Mouse (Mus musculus) gastrocnemius, adult 18-20 months (tissue): ENCODE data around the gene Lrrc74b. TPM values are rescaled to one million over a fixed set of nuclear protein-coding genes. Genes with fewer than 3 reads are reported as not detected.
"Not testable (repeated sequence)": the region's sequence is repeated elsewhere in the genome, so short reads cannot be mapped to it uniquely, and the experiment has no call there.

Experiments
- DNase-seq: peaks from one replicate; pipeline ENCODE4 v3.0.0; 2021; ENCODE audit warnings: low spot score
- long read RNA-seq, 2 experiments: library from polyadenylated mRNA; stranded (forward); transcript quantifications; one replicate each; pipeline ENCODE4 v2.0.0; 2021
- total RNA-seq, 2 experiments: library from RNA; stranded (reverse); gene quantifications; 2 replicates each; pipeline ENCODE4 v1.2.3; 2021

Lrrc74b gene
- total RNA-seq, result 1 to 10 TPM; 1.7 to 2.4 TPM
- long read RNA-seq, experiment 1, result 0 reads
- long read RNA-seq, experiment 2, partial matches to known transcripts, result 2 of 3 reads
- long read RNA-seq, experiment 2, other reads (novel, unspliced or antisense), result 1 of 3 reads

DNA sequence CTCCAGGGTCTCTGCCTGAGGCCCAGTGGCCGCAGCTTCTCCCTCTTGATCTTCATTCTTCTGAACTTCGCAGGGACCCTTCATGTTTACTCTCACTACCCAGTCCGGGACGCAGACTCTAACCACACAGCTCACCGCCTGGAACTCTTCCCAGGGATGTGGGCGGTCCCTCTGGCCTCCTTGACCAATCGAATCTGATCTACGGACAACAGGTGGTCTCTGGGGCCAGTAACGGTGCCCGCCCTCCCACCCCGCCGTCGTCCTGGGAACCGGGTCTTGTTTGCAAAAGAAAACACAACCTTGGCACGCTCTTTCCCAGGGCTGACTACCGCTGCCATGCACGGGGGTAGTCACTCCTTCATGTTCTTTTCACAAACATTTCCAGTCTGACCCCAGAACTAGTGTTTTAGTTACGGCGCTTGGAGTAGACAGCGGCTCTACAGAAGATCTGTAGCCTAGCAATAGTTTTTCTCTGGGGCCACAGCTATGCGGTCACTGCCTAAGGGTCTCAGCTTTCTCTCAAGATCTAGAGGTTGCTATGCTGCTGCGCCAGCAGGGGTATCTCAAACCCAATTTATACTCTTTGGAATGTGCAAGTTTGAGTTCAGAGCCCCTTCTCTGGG is at the start of gene Lrrc74b:
Gene Lrrc74b (minus strand): TSS at position 120 of the 623 bp plus-strand sequence.
- DNase-seq, result peak; percentile 86

GRCm38 (mm10) chr16:17605684-17606083 is 44.6 kb upstream of the Lrrc74b start:
- DNase-seq, result no peak

- no peak for DNase-seq
These were observed 43.9 kb upstream of the Lrrc74b start for GRCm38 (mm10) chr16:17604941-17605340.

DNA sequence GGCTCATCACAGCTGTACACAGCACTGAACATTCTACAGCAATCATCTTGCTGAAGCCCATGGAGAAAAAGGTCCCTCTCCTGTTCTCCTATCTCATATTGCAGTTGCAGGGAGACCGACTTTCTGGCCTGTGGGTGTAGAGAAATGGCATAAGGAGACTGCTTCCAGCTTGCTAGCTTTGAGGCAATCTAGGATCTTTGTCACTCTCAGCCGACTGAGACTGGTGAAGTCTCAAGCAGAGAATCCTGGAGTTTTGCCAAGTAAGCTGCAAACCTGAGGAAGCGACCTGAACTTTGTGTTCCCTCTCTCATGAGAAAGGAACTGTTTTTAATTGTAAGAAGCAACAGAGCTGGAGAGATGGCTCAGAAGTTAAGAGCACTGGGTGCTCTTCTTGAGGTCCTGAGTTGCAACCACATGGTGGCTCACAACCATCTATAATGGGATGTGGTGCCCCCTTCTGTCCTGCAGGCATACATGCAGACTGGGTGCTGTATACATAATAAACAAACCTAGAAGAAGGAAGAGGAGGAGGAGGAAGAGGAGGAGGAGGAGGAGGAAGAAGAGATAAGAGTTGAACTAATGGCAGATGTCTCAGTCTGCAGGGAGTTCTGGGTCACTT is 40.0 kb upstream of the Lrrc74b start:
- DNase-seq, result no peak

- DNase-seq, result no peak
These were observed 29.7 kb upstream of the Lrrc74b start for GRCm38 (mm10) chr16:17590731-17591130.

GRCm38 (mm10) chr16:17584555-17584954 is 23.5 kb upstream of the Lrrc74b start:
- DNase-seq, result no peak

DNA sequence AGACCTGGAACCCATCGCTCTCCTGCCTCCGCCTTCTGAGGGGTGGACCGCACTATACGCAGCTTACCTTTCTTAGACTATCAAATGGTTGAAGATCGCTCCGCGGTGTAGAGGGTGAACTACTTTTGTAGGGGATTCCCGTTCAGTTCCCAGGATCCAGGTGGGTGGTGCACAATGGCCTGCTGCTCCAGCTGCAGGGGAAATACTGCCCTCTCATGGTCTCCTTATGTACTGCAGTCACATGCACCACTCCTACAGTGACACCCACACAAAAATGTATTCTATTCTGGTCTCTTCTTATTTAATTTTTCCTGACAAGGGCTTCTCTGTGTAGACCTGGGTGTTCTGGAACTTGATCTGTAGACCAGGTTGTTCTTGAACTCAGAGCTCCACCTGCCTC is 22.0 kb upstream of the Lrrc74b start, which contains the start of gene Slc7a4:
Gene Slc7a4 (minus strand): TSS at position 151 of the 400 bp plus-strand sequence.
- no peak for DNase-seq

DNA sequence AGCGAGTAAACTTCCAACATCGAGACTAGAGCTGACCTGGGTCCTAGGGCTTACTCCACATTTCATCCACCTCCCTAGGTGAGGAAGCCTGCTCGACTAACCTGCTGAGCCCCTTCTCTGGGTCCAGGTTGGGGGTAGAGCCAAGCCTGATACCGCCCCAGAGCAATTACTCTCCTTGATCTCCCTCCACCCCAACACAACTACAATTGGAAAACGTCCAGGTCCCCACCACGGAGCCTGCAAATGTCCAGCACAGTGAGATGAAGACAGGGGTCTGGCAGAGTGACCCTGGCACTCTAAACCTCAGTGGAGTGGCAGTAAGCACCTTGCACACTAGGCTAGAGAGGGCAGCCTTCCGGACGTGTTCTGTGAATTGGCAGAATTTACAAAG is 15.8 kb upstream of the Lrrc74b start:
- no peak for DNase-seq

GRCm38 (mm10) chr16:17575870-17576824 is 15.1 kb upstream of the Lrrc74b start:
- peak; percentile 25 for DNase-seq

GRCm38 (mm10) chr16:17566186-17566585 is 5.1 kb upstream of the Lrrc74b start:
- no peak for DNase-seq

GRCm38 (mm10) chr16:17564771-17565170 is 3.7 kb upstream of the Lrrc74b start:
- no peak for DNase-seq

DNA sequence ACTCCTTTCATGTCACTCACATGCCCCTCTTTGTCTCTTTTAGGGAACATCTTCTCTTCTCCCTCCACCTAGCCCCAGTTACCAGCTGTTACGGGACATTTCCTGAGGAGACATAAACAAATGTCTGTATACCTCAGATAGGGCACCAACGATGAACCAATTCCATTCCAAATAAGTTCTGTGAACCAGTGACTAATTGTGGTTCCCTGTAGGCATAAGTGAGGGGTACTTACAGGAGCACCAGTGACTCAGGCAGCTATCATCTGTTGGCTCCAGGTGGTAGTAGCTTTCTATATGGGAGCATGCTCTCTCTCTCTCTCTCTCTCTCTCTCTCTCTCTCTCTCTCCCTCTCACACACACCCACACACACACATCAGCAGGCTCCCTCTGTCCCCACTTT is 3.2 kb upstream of the Lrrc74b start:
- no peak for DNase-seq

- no peak for DNase-seq
These were observed 2.5 kb upstream of the Lrrc74b start for GRCm38 (mm10) chr16:17563580-17563979.

DNA sequence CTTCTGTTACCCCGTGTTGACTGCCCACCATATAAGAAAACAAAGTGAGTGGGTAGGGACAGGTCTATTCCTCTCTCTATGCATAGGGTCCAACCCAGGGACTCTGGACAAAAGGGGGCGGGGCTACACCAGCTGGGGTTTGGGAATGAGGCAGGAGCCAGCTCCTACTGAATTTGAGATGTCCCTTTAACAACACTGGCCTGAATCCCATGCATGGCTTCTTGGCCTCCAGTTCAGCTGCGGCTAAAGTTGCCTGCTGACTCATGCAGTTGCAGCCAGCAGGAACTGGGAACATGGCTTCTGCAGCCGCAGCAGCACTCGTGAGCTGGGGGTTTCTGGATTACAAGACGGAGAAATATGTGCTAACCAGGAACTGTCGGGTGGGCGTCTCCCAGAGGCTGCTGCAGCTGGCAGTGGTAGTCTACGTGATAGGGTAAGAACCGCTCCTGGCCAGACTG is 733 bp upstream of the Lrrc74b start, which contains the start of gene P2rx6:
Gene P2rx6 (plus strand): TSS at position 135 of the 458 bp plus-strand sequence.
- peak; percentile 77 for DNase-seq

GRCm38 (mm10) chr16:17559396-17560027 is 1.5 kb downstream of the Lrrc74b start:
- no peak for DNase-seq

DNA sequence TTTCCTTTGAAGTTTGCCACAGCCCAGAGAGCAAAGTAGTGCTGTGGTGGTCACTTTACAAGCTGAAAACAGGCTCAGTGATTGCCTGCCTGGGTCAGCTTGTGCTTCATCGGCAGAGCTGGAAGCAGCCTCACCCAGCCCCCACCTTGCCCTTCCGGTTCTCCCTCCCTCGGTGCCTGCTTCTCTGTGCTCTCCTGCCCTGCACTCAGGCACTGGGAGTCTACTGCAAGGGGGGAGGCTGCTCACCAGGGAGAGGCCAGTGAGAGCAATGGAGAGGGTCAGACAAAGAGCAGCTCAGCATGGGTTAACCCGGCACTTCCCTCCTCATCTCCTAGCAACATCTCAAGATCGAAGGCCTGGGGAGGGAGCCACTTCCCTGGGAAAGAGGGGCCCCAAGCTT is 2.2 kb downstream of the Lrrc74b start:
- no peak for DNase-seq

DNA sequence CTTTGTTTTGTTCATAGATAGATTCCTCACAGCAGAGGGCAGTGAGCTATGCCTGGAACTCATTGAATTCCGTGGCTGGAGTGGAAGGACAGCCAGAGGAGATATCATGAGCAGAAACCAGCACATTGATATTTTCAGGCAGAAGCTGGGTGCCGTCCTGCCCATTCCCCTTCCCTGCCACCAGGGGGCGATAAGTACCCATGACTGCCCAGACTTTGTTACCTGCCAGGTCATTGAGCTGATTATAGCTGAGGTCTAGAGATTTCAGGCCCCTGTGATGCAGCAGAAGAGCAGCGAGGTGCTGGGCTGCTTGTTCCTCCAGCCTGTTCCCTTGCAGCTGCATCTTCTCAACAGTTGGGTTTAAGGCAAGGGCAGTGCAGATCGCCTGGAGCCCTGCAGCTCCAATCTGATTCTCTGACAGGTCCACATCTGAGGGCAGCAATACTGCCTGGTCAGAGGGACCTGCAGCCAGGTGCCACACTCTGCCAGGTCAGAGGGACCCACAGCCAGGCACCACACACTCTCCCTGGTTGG is 3.0 kb downstream of the Lrrc74b start:
- DNase-seq, result peak; percentile 76

GRCm38 (mm10) chr16:17556907-17557306 is 4.1 kb downstream of the Lrrc74b start:
- DNase-seq, result no peak

DNA sequence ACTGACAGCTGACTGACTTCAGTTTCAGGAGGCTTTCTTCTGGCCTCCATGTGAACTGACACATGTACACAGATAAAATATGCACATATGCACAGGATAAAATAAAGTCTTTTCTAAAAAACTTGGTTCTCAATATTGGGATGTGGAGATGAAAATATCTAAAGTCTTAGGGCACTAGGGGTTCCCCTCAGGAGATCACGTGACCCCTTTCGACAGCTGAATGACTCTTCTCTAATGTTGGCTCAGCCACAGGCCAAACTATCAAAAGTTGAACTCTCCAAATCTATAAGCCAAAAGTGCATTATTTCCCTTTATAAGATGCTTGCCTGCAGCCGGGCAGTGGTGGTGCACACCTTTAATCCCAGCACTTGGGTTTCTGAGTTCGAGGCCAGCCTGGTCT is 4.9 kb downstream of the Lrrc74b start:
- no peak for DNase-seq

- not testable (repeated sequence) for DNase-seq
These were observed 6.3 kb downstream of the Lrrc74b start for GRCm38 (mm10) chr16:17554702-17555101.
